Mouse (Mus musculus): ENCODE measurements at regions not wholly inside any gene's neighbourhood (a gene's known extent, or its start where the extent isn't known, plus 50 kb on each side); places are given as distances from the start of the nearest gene placed in this dataset.

- no peak for DNase-seq
Observed at GRCm38 (mm10) chr2:28141975-28142374, 50.8 kb upstream of the Olfm1 start.

GRCm38 (mm10) chr2:28141556-28141955 is 51.2 kb upstream of the Olfm1 start:
- no peak for DNase-seq

GRCm38 (mm10) chr2:28138583-28138982 is 53.9 kb upstream of the Fcnb start:
- DNase-seq, result peak; percentile 32

GRCm38 (mm10) chr2:28134605-28135004 is 49.9 kb upstream of the Fcnb start:
- DNase-seq, result no peak
